Mouse (Mus musculus): ENCODE results near the gene Sipa1l1.

DNA sequence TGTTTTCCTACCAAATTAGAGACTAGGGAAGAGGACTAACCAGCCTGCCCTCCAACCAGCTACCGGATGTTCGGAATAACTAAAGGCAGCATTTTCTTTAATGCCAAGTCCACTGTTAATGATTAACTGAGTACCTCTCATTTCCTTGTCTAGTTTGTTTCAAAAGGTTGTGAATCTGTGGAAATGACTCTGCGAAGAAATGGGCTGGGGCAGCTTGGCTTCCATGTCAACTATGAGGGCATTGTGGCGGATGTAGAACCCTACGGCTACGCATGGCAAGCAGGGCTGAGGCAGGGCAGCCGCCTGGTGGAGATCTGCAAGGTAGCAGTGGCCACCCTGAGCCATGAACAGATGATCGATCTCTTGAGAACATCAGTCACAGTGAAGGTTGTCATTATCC lies 228.1 kb downstream of the Sipa1l1 start:
- no peak for TF ChIP-seq GATA1 (IDR thresholded peaks at IDR 0.05; ENCODE audit: borderline replicate concordance, low read length)
- TF ChIP-seq FLI1 (IDR thresholded peaks at IDR 0.05; ENCODE audit: low read length): no peak
